Mouse (Mus musculus) mature B cell (primary cell): ENCODE measurements around the gene Olfr1431.
"Not testable (repeated sequence)": the region's sequence is repeated elsewhere in the genome, so short reads cannot be mapped to it uniquely, and the experiment has no call there.

Source experiments
- in situ Hi-C: fragments of 300-500 bp; cut with MboI; formaldehyde crosslinking; loops from 2 replicates; pipeline ENCODE4 v1.14.3; 2019

The Olfr1431 gene

DNA sequence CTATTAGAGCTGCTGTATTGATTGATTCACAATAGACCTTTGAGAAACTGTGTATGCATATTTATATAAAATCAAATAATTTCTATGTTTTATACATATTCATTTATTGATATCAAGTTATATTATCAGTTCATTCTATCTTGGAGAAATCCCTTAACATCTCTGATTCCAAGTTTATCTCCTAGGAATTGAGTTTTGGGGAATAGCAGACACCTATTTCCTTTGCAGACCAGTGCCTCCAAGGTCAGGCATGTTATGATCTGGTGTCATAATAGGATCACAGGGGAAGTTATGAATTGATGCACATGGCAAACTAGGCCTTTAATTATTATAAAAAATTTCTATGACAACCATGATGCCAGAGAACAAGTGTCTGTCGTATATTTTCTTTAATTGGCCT is at the start of gene Olfr1431:
Gene Olfr1431 (plus strand): TSS at position 301 of the 400 bp plus-strand sequence.
- in situ Hi-C loops = no loop called here

DNA sequence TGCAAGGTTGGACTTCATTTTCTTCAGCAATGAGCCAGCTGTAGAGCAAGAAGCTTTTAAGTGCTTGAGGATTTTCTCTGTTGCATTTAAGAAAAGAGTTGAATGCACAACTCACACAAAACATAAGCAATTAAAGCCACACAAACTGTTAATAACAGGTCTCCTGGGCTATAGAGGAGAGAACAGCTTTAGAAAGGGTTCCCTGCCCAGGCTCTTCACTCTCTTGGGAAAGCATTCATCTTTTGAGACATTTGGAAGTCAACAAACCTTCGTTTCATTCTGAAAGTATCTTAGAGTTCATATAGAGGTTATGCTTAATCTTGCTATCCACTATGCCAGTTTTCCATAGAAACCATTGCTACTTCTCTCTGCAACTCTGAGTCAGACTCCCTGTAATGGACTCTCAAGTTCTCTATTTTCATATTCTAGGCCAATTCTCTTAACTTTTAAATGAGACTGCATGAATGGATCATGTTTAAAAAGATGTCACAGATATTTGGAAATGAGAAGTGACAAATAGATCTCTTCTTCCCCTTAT is 30.3 kb upstream of the Olfr1431 start, which contains the start of gene Olfr1555-ps1:
Gene Olfr1555-ps1 (minus strand): TSS at position 51 of the 538 bp plus-strand sequence.
- in situ Hi-C loops = not testable (repeated sequence)

DNA sequence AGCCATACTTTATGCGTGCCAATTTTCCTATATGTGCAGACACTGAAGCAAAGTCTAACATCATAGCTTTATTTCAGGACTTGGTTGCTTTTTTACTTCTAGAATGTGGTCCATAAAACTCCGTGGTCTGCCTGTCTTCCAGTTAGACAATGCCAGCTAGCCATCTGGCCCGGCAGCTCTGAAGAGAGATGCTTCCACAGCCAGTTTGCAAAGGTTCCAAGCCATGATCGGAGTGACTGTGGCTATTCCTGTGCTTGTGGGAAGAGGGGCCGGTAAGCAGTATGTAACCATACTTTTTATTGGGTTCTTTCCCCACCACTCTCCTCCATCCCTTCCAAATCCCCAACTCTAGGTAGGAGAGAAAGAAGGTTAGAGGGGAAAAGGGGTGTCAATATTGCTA is 25.0 kb upstream of the Olfr1431 start:
- in situ Hi-C loops = not testable (repeated sequence)

DNA sequence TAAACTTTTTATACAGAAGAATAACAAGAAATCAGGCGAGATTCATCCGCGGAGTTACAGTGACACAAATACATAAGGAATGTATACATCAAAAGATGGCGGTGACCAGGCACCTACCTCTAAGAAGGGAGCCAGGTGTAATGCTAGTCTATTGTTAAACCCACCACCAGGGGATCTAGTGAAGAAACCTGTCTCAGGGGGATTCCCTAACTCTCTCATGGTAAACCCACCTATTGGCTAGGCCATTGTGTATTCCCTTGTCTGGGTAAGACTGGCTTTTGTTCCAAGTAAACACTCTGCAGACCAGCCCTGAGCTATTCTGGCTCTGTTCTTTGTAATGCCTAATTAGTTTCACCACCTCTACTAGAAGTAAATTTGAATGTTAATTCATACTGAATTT is 1.4 kb upstream of the Olfr1431 start:
- in situ Hi-C loops = not testable (repeated sequence)

DNA sequence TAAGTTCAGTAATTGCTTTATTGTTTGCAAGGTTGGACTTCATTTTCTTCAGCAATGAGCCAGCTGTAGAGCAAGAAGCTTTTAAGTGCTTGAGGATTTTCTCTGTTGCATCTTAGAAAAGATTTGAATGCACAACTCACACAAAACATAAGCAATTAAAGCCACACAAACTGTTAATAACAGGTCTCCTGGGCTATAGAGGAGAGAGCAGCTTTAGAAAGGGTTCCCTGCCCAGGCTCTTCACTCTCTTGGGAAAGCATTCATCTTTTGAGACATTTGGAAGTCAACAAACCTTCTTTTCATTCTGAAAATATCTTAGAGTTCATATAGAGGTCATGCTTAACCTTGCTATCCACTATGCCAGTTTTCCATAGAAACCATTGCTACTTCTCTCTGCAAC is 32.1 kb downstream of the Olfr1431 start, which contains the start of gene Olfr1432:
Gene Olfr1432 (minus strand): TSS at position 101 of the 400 bp plus-strand sequence.
- in situ Hi-C loops = not testable (repeated sequence)

DNA sequence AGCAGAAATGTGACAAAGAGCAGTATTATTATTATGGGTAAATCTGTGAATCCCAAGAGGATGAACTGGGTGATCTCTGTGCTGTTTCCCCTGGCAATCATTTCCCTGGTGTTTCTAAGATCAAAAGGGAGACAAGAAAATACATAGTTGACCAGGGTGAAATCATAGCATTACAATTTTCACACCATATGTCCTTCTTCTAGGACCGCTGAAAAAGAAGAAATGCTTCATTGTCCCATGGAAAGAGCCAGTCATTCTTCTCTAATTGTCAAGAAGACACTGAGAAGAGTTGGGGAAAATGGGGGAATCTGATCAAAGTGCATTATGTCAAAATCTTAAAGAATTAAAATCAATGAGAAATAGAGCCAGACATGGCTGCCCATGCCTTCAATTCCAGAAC is 41.1 kb downstream of the Olfr1431 start, which contains the start of gene Olfr262:
Gene Olfr262 (minus strand): TSS at position 101 of the 400 bp plus-strand sequence.
- in situ Hi-C loops = no loop called here

DNA sequence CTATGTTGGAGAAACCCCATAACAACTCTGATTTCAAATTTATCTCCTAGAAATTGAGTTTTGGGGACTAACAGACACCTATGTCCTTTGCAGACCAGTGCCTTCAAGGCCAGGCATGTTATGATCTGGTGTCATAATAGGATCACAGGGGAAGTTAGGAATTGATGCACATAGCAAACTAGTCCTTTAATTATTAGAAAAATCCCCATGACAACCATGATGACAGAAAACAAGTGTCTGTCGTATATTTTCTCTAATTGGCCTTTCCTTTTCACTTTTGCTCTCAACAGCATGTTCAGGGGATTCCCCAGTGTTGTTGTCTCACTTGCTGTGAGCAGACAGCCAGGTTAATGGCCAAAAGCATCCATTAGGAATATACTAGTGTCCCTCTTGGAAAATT is 60.3 kb downstream of the Olfr1431 start, which contains the start of gene Olfr235:
Gene Olfr235 (plus strand): TSS at position 301 of the 400 bp plus-strand sequence.
- in situ Hi-C loops = no loop called here
